Mouse (Mus musculus): ENCODE results near the gene Mlycd.

The Mlycd gene

DNA sequence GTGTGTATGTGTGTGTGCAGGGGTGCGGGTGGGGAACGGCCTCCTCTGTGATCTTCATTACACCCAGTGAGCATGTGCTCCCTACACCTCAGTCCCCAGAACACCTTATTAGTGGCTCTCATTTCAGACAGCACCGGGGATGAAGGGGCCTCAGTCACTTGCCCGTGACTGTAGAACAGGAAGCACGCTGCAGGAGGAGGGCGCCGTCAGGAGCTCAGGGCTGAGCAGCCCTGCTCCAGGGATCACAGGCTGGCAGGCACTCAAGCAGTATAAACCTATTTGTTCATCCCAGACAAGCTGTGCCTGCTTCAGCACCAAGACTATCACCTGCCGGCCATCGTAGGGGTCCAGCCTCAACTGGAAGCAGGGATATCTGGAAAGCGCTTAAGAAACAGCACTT, 9.2 kb downstream of the Mlycd start:
- no peak for DNase-seq (ENCODE audit: extremely low read depth, low read depth)

- no peak for DNase-seq (ENCODE audit: extremely low read depth, low read depth)
Measured at GRCm38 (mm10) chr8:119404648-119405047, 10.0 kb downstream of the Mlycd start.

GRCm38 (mm10) chr8:119408311-119408710, 13.6 kb downstream of the Mlycd start:
- no peak for DNase-seq (ENCODE audit: extremely low read depth, low read depth)

DNA sequence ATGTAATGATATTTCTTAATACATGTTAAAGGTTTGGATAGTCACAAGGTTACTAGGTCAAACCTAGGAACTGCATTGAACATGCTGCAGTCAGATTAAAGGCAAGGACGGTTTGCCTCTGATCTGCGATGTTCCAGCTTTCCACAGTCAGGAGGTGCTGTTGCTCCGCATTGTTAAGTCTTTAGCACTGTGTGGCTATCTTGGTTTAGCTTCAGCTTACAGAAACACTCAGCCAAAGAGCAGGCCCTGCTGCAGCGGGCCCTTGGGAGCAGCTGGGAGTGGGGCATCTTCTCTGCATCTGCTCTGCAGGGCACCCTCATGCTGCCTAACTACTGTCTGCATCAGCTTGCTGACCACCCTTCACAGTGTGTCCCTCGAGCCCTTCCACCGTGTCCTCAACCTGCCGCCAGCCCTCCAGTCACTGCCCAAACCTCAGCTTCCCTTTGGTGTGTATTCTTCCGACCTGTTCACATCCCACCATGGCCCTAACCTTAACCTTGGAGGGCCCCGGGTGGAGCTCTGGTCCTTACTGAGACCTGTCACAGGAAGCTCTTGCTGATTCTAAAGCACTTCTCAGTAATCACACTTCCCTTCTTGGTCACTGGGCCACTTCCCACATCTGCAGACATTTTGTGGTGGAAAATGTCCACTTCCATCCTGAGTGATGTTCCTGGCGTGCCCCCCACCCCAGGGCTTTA, 17.5 kb downstream of the Mlycd start:
- DNase-seq (ENCODE audit: extremely low read depth, low read depth) = no peak

DNA sequence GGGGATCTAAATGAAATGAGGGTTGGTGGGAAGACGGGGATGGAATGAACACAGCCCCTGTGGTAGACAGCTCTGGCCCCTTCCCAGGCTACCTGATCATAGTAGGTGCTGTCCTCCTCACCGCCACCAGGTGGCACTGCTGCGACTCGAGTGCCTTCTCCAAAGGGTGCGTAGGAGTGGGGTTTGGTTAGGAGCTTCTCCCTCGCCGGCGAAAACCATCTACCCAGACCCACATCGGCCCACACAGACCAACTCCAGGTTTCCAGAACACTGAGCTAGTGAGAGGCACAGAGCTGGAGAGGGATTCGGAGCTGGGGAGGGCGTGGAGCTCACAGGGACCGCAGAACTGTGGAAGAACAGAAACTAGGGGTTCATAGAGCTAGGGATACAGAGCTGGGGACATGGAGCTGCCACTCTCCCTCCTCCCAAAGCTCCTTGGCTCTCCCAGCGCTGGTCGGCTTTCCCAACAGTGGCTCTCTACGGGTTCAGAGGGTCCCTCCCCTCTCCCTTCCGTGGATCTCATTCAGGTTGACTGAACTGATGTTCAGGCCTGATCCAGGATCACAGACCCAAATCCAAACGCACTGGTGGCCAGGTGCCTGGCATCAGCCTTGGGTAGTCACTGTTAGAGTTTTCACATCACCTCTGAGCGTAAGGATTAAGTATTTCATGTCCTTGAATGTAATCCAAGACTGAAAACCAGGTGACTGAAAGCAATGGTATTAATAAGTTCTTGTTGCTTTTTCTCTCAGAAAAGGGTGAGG, 18.2 kb downstream of the Mlycd start:
- DNase-seq (ENCODE audit: extremely low read depth, low read depth) = no peak

DNA sequence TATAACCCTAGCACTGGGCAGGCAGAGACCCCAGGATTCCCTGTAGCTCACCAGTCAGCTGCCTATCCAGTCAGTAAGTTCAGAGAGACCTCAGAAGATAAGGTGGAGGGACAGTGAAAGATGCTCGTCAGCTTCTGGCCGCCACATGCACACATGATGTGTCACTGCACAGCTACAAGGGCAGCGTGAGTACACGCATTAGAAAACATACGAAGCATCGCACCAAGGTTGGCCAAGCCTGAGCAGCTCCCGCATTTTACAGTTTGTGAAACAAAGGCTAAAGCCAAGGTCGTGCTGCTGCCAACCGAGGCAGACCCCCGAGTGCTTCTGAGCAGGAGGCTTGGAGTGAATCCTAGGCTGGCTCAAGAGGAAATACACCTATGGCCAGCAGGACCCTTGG, 18.9 kb downstream of the Mlycd start:
- DNase-seq (ENCODE audit: extremely low read depth, low read depth) = no peak

GRCm38 (mm10) chr8:119420318-119420717, 25.6 kb downstream of the Mlycd start:
- DNase-seq (ENCODE audit: extremely low read depth, low read depth) = no peak

DNA sequence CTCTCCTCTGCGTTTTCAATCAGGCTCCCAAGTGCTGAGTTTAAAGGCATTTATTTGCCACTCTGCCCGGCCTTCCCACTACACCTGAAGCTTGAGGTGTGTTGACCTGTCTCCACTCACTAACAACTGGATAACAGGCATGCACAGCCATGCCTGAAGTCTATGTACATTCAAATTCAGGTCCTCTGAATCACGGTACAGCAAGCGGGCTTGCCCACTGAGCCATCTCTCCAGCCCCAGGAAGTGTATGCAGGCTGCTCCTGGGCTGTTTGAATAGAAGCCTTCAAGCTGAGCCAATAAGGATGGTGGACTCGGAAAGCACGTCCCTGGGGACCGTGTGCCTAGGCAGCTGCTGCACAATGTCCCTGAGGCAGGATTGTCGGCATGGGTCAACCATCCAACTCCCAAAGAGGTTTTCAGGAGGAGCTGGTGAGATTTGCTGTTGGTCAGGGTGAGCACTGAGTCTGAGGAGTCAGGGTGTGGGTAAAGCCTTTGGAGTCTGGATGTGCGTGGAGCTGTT, 27.0 kb downstream of the Mlycd start:
- DNase-seq (ENCODE audit: extremely low read depth, low read depth) = no peak

GRCm38 (mm10) chr8:119422123-119422711, 27.5 kb downstream of the Mlycd start:
- no peak for DNase-seq (ENCODE audit: extremely low read depth, low read depth)

DNA sequence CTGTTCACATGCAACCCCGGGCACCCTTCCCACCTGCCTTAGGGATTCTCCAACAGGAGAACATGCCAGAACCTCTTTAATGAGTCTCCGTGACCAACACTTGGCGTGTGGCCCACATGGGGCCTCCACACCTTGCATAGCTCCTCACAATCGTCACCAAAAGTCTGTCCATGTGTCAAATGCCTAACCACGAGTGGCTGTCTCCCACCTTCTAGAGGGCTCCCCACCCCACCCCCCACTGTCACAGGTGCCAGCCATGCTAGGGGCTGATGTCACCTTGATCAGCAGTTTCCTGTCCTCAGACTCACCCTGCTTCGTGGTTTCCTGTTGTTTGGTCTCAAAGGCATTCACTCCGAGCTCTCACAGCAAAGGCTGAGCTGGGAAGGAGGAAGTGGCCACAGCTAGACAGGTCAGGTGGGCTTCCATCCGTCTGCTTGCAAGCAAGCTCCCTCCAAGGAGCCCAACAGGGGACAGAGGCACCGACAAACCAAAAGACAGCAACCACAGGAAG, 29.0 kb downstream of the Mlycd start:
- peak; percentile 50 for DNase-seq (ENCODE audit: extremely low read depth, low read depth)

- no peak for DNase-seq (ENCODE audit: extremely low read depth, low read depth)
Measured at GRCm38 (mm10) chr8:119424199-119424733, 29.6 kb downstream of the Mlycd start.

- no peak for DNase-seq (ENCODE audit: extremely low read depth, low read depth)
Measured at GRCm38 (mm10) chr8:119424740-119425139, 30.1 kb downstream of the Mlycd start.

DNA sequence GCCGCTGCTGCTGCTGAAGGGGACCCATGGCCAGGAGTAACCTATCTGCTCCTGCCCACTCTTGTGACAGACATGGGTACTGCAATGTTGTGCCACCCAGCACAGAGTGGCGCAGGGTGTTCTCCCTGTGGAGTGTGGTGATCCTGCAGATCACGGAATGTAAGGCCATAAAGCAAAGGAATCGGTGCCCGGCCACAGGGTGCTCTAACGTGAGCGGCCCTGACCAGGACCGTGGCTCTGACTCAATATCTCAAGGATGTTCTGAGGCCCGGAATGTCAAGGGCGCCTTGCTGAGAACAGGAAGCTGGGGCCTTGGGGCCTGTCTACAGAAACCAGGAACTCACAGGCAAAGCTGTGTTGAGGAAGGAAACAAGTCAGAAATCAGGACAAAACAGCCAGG, 30.9 kb downstream of the Mlycd start:
- DNase-seq (ENCODE audit: extremely low read depth, low read depth) = no peak

GRCm38 (mm10) chr8:119426069-119426735, 31.5 kb downstream of the Mlycd start:
- no peak for DNase-seq (ENCODE audit: extremely low read depth, low read depth)

GRCm38 (mm10) chr8:119427634-119428349, 33.1 kb downstream of the Mlycd start:
- no peak for DNase-seq (ENCODE audit: extremely low read depth, low read depth)

GRCm38 (mm10) chr8:119428350-119428740, 33.7 kb downstream of the Mlycd start:
- DNase-seq (ENCODE audit: extremely low read depth, low read depth) = no peak

DNA sequence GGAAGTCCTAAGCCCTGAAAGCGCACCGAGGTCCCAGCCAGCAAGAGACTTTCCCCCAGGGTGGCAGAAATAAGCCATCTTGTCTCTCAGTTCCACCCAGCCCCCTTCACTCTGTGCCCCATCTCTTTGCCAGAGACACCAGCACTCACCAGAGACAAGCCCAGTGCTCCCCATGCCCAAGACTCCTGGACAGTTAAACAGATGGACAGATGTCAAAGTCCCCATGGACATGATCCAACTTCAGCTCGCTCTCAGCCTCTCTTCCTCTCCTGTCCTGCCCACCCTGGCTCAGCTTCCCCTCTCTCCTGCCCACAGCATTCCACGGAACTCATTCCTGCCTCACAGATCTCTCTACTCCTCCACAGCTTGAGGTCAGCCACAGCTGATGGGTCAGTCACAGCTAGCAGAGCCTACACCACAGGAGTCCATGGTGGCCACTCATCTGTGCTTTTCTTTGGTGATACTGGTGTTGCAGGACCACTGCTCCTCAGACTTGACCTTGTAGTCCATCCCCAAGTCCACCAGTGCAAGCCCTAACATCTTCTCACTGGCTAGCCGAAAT, 34.2 kb downstream of the Mlycd start:
- DNase-seq (ENCODE audit: extremely low read depth, low read depth) = no peak

DNA sequence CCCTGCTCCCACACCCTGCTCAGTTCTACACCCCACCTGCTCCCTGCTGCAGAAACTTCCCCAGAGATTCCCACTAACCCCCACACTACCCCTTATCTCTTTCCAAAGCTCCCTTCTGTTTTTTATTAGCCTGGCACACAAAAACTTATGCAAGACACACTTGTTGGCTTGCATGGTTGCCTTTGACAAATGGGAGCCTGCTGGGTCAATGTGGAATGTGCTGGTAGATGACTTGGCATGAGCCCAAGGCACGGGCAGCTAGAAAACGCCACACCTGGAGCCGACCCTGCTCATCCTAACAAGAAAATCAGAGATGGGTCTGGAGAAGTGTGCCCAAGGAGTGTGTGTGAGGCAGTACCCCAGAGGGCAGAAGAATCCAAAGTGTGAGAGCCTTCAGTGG, 34.9 kb downstream of the Mlycd start:
- no peak for DNase-seq (ENCODE audit: extremely low read depth, low read depth)

DNA sequence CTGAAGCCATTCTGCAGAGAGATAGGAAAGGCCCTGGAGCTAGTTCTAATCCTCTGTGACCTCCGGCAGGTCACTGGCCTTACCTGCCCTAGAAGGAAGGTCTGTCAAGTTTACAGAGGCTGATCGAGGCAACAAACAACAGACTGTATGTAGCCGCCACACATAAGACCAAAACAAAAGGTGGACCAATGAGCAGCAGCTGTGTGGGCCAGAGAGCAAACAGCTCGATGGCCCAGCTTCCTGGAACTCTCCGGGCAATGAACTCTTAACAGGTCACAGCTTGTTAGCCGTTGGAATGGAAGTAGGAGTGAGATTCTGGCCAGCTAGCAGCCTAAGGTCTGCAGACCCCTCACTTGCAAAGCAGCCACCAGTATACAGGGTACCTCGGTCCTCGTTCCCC, 35.6 kb downstream of the Mlycd start:
- DNase-seq (ENCODE audit: extremely low read depth, low read depth) = no peak

DNA sequence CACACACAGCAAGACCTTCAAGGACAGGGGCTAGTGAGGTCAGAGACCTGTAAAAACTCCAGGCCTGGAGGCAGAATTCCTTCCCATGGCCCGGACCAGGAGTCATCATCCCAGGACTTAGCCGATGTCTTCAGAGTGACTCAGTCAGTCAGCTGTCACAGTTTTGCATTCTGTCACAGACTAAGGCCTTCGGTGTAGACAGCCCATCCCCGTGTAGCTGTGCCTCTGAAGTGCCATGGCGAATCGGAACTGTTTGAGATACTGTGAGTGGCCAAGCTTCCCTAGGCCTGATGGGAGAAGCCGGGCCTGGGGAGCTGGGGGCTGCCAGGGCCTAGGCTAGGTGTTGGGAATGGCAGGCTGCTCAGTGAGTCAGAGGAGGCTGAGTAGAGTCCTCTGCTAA, 36.0 kb downstream of the Mlycd start:
- DNase-seq (ENCODE audit: extremely low read depth, low read depth) = no peak

Data from MEL-GATA-1-ER (cell line).